Mouse (Mus musculus) bone marrow, adult 2 months (tissue): ENCODE results near the gene Arap1.

Experiments
- CTCF ChIP-seq: fragments of 200-500 bp; IDR thresholded peaks from 2 replicates; pipeline ENCODE4 v1.5.1; 2011; ENCODE audit warnings: low read length, control low read depth; ENCODE audit not compliant: control insufficient read depth, insufficient read depth
- POLR2A ChIP-seq: fragments of 200-500 bp; IDR thresholded peaks from 2 replicates; pipeline ENCODE4 v1.6.1; 2011; ENCODE audit warnings: low read depth, mild to moderate bottlenecking, control low read depth, low read length, borderline replicate concordance; ENCODE audit not compliant: control insufficient read depth

GRCm38 (mm10) chr7:101320399-101321217 lies 27.3 kb upstream of the Arap1 start:
- TF ChIP-seq CTCF (no peak), POLR2A (no peak)
